Mouse (Mus musculus) heart, adult 8-10 months (tissue): Measurements from ENCODE around the gene Zfp784. TPM values are rescaled to one million over a fixed set of nuclear protein-coding genes. Genes with fewer than 3 reads are reported as not detected.

Source experiments
- DNase-seq: peaks from one replicate; pipeline ENCODE4 v3.0.0; 2022; ENCODE audit warnings: low spot score
- total RNA-seq, 4 experiments: library from RNA; stranded (reverse); gene quantifications; 2 replicates each; pipeline ENCODE4 v1.2.4; 2022

The Zfp784 gene
- total RNA-seq, 4 experiments from 2014 or later: 4.9 to 7.4 (median 6.0) TPM

DNA sequence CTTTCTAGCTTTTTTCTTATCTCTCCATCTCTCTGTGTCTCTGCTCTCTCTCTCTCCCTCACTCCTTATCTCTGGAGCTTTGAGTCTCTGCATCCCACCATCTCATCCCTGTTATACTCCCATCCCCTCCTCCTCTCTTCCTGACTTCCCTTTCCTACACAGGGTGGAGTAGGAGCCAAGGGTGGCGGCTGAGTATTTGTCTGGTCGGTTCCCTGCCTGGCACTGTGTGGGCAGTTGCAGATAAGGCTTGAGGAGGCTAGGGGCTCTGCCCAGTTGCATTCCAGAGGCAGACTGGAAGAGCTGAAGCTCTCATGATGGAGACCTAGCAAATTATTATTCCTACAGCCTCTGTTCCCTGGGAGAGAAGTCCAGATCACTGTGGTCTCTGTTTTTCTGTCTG is 50.0 kb downstream of the Zfp784 start:
- no peak for DNase-seq

Other genes starting within 250 kb of the Zfp784 start
- gene Tmem238, start 248.8 kb downstream of the Zfp784 start, total RNA-seq: 1 to 10 TPM; 2.2 to 5.5 (median 5.0) TPM
- 100 to 1,000 TPM; 453 to 560 (median 508) TPM for gene Rpl28, start 245.6 kb downstream of the Zfp784 start, total RNA-seq
- 100 to 1,000 TPM in 1 of 4 experiments, 10 to 100 TPM in 3; 76.2 to 103 (median 88.7) TPM for gene Ube2s, start 225.9 kb downstream of the Zfp784 start, total RNA-seq
- under 1 TPM in 3 of 4 experiments, not detected in 1; 0.09 to 0.56 (median 0.25) TPM for gene Shisa7, start 193.8 kb downstream of the Zfp784 start, total RNA-seq
- 1 to 10 TPM; 5.3 to 6.1 (median 6.0) TPM for gene Isoc2b, start 168.2 kb downstream of the Zfp784 start, total RNA-seq
- 10 to 100 TPM; 52.2 to 62.9 (median 54.4) TPM for gene Isoc2a, start 161.3 kb downstream of the Zfp784 start, total RNA-seq
- under 1 TPM in 2 of 4 experiments, not detected in 2; 0.22 to 0.43 TPM for gene Gm36210, start 131.9 kb downstream of the Zfp784 start, total RNA-seq
- gene Zfp628, start 123.2 kb downstream of the Zfp784 start, total RNA-seq: 1 to 10 TPM; 6.4 to 8.4 (median 7.5) TPM
- 1 to 10 TPM; 4.7 to 6.7 (median 5.3) TPM for gene Nat14, start 116.4 kb downstream of the Zfp784 start, total RNA-seq
- 1 to 10 TPM; 1.4 to 2.5 (median 1.9) TPM for gene Ssc5d, start 112.7 kb downstream of the Zfp784 start, total RNA-seq
- 10 to 100 TPM; 27.3 to 40.6 (median 33.1) TPM for gene Sbk2, start 74.0 kb downstream of the Zfp784 start, total RNA-seq
- 10 to 100 TPM; 28.3 to 70.4 (median 46.3) TPM for gene Sbk3, start 67.3 kb downstream of the Zfp784 start, total RNA-seq
- gene Zfp579, start 42.3 kb downstream of the Zfp784 start, total RNA-seq: 10 to 100 TPM in 3 of 4 experiments, 1 to 10 TPM in 1; 9.7 to 19.8 (median 11.8) TPM
- gene Zfp524, start 24.0 kb downstream of the Zfp784 start, total RNA-seq: 10 to 100 TPM in 2 of 4 experiments, 1 to 10 TPM in 2; 7.2 to 12.1 (median 9.5) TPM
- gene Fiz1, start 23.7 kb downstream of the Zfp784 start, total RNA-seq: 10 to 100 TPM; 15.2 to 25.9 (median 17.5) TPM
- not detected for gene Gm44973, start 22.9 kb downstream of the Zfp784 start, total RNA-seq
- 10 to 100 TPM; 11.5 to 13.3 (median 12.8) TPM for gene Zfp865, start 18.1 kb downstream of the Zfp784 start, total RNA-seq
- gene Ccdc106, start 17.9 kb downstream of the Zfp784 start, total RNA-seq: under 1 TPM in 1 of 4 experiments, not detected in 3; 0.22 TPM
- gene 4632433K11Rik, start 4.3 kb downstream of the Zfp784 start, total RNA-seq: under 1 TPM in 1 of 4 experiments, not detected in 3; 0.37 TPM
- 1 to 10 TPM; 3.2 to 4.4 (median 4.0) TPM for gene Zfp580, start 13.1 kb upstream of the Zfp784 start, total RNA-seq
- 10 to 100 TPM; 61.7 to 69.8 (median 64.9) TPM for gene U2af2, start 23.7 kb upstream of the Zfp784 start, total RNA-seq
- gene Epn1, start 41.8 kb upstream of the Zfp784 start, total RNA-seq: 100 to 1,000 TPM; 164 to 192 (median 185) TPM
- gene Rfpl4, start 78.5 kb upstream of the Zfp784 start, total RNA-seq: not detected
- 1 to 10 TPM; 7.4 to 9.7 (median 8.9) TPM for gene Rasl2-9, start 87.5 kb upstream of the Zfp784 start, total RNA-seq
- not detected for gene Vmn1r55, start 111.2 kb upstream of the Zfp784 start, total RNA-seq
- gene Vmn1r56, start 158.3 kb upstream of the Zfp784 start, total RNA-seq: not detected
- gene Vmn1r57, start 180.0 kb upstream of the Zfp784 start, total RNA-seq: not detected